Mouse (Mus musculus) gastrocnemius, adult 8-10 months (tissue): ENCODE data around the gene Gm10309. TPM values are rescaled to one million over a fixed set of nuclear protein-coding genes. Genes with fewer than 3 reads are reported as not detected.

ENCODE experiments used
- DNase-seq, 2 experiments: peaks; one replicate each; pipeline ENCODE4 v3.0.0; 2022; ENCODE audit warnings: low spot score in 2 of 2
- total RNA-seq, 4 experiments: library from RNA; stranded (reverse); gene quantifications; 2 replicates each; pipeline ENCODE4 v1.2.4; 2022

The Gm10309 gene
- total RNA-seq, 4 experiments from 2014 or later = 0.24 TPM; not detected in 3

- DNase-seq = no peak
Observed at GRCm38 (mm10) chr17:86476674-86477073, 28.4 kb downstream of the Gm10309 start.

GRCm38 (mm10) chr17:86471684-86472083 lies 33.3 kb downstream of the Gm10309 start:
- no peak for DNase-seq

GRCm38 (mm10) chr17:86470160-86470559 lies 34.9 kb downstream of the Gm10309 start:
- no peak for DNase-seq

GRCm38 (mm10) chr17:86467967-86468366 lies 37.1 kb downstream of the Gm10309 start:
- DNase-seq = no peak

DNA sequence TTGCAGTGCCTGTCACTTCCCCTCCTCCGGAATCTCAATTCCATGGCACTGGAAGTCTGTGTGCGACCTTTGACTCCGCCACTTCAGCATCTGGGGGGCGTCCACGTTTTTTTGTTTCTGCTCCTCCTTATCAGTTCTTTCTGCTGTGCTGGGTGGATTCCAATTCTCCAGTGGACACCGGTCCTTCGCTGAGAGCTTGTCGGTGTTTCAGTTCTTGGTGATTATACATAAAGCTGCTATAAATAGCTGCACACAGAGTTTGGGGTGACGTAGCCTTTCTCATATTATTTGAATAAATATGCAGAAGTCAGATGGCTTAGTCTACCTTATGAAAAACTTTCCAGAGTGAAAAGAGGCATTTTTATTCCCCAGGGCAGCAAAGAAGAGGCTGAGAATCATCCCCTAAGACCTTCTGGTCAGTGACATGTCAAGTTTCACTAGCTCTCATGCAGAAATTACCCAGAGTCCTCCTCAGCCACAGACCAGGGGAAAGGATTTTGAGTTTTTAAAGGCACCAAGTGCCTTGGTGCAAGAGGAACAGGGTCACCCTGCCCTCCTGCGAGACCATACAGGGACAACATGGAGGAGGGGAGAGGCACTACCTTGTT lies 37.6 kb downstream of the Gm10309 start:
- no peak for DNase-seq

DNA sequence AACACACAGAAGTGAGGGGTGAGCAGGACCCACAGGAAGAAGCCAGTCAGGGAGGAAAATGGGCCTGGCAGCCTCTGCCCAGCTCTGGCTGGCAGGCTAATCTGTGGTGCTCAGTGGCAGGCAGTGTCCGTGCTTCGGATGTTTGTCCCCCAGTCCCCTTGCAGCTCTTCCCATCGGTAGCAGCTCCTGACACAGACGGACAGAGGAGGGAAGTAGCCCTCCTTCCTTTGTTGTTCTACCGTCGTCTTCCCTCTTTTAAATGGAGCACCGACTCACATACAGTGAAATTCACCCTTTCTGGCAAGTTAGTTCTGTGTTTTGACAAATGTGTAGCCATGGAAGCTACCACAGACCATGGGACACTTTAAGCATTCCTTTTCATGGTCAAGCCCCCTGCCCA lies 38.2 kb downstream of the Gm10309 start:
- DNase-seq = no peak

- no peak for DNase-seq
Observed at GRCm38 (mm10) chr17:86466412-86466811, 38.6 kb downstream of the Gm10309 start.

DNA sequence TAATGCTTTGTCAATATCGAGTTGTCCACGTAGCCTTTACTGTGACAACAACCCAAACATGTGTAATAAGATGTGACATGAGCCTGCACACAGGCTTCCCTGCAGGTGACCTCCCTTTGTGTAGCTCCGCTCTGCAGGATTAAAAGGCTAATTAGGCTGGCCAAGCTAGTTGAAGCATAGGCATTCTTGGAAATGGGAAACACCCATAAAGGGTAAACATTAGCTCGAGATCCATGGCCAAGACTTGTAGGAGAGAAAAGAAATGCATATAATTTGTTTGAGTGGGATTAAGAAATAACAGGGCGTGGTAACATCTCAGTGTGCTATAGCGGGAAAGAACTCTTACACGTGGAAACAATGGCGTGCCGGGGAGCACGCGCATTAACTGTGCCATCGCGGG lies 39.2 kb downstream of the Gm10309 start:
- DNase-seq = no peak

DNA sequence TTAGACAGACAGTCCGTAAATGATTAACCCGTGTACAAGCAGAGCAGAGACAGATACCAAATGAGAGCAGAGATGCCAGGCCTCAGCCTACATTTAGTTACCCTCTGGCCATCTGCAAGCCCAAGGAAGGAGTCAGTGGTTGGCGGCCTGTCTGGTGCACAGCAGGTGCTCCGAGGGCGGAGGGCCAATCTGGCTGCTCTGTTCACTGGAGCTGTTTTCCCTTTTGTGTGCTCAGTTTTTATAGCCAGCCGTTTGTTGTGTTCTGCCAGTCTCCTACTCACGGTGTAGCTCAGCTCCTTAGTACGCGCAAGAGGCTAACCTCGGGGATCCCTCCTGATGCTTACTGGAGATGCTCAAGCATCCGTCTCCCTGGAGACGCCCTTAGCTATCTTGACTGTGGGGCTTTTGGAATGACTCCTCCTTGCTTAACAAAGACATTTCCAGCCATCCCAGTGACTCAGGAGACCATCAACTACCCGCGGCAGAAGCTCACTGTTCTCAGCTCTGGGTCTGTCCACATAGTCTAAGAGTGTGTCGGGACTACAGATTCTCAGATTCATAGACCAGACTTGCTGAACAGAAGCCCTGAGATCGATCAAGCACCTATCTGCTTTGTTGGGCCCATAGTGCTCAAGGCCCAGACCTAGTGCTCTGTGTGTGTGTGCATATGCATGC lies 40.2 kb downstream of the Gm10309 start:
- DNase-seq = no peak

- DNase-seq = no peak
Observed at GRCm38 (mm10) chr17:86464197-86464596, 40.8 kb downstream of the Gm10309 start.

GRCm38 (mm10) chr17:86463369-86463768 lies 41.7 kb downstream of the Gm10309 start:
- DNase-seq = no peak

- no peak for DNase-seq
Observed at GRCm38 (mm10) chr17:86460645-86461430, 44.2 kb downstream of the Gm10309 start.

DNA sequence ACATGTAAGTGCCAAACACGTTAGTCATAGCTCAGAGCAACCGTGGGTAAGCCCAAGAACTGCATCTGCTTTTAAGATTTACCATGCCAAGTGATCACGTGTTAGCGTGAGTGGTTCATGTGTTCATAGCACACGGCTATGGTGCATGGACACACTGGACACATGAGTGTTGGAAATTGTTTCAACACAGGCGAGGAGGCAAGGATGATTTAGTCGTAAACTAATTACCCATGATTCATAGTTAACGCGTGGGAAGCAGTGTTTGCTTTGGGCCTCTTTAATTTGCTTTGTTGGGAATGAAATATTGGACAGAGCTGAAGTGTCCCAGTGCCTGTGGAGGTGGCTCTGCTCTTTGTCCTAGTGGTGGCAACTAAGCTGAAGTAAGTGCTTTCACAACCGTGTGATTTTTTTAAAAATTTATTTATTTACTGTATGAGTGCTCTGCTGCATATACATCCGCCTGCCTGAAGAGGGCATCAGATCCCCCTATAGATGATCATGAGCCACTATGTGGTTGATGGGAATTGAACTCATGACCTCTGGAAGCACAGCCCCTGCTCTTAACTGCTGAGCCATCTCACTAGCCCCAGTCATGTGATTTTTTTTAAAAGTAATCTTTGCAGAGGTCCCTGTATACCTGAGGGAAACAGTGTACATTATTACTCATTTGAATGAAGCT lies 46.6 kb downstream of the Gm10309 start:
- no peak for DNase-seq

- no peak for DNase-seq
Observed at GRCm38 (mm10) chr17:86456512-86456911, 48.5 kb downstream of the Gm10309 start.

DNA sequence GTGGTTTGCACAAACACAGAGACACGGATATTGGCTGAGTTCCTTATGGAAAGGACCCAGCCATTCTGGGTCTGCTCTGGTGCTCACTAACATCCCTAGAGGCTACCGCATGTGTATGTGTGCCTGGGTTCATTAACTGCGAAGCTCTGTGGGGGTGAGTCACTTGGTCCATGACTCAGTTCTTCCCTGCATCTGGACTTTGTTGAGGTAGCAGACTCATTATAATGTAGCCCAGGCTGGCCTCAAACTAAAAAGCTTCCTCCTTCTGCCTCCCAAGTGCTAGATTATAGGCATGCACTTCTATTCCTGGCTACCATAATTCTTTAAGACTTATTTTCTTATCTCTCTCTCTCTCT lies 50.7 kb downstream of the Gm10309 start:
- DNase-seq = no peak

- no peak for DNase-seq
Observed at GRCm38 (mm10) chr17:86453673-86454350, 51.2 kb downstream of the Gm10309 start.

DNA sequence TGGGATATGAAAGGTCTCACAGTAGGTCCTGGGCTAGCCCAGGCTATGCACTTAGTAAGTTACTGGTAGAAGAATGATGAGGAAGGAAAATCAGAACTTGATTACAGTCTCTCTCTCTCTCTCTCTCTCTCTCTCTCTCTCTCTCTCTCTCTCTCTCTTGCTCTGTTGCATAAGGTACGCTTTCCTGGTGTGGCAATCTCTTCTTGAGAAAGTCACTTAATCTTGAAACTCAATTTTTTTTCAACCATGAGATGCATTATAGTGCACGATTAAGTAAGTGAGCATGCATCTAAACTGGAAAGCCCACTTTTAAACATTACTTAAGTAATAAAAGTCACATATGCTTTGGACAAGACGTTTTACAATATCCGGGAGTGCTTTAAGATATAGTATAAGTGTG lies 52.1 kb downstream of the Gm10309 start:
- no peak for DNase-seq
